In genomic region chrX:162241291-162241690, GRCm38 (mm10) we compare ENCODE assay signal across 25 mouse cellular contexts.
DNase-seq lines count a peak whose midpoint lies in the region; ATAC-seq and TF ChIP-seq lines count a peak whose summit lies in the region.
"Had no signal": no experiment of that assay in that cellular context is flagged by ENCODE, and none has a peak within 500 bp of the region (broad histone marks: within the 10 kb centered on the region; RNA-seq: fewer than 3 reads in every experiment).

No protein-coding gene starts in this region.

- no peaks in the 10 kb centered on the region for H3K36me3 ChIP-seq in kidney, adult 2 months (ENCODE audit: control insufficient read depth, insufficient read depth, low read length)
- no peaks in the 10 kb centered on the region for H3K36me3 ChIP-seq in kidney, embryonic 16.5 days (ENCODE audit: insufficient read depth, low read length)
- H3K36me3 ChIP-seq: embryonic facial prominence, embryonic 15.5 days; forebrain, embryonic 15.5 days; heart, embryonic 13.5 days; limb, embryonic 12.5 days; midbrain, embryonic 15.5 days; neural tube, embryonic 12.5 days had no signal

- H3K4me2 ChIP-seq in kidney, embryonic 16.5 days (replicated peaks; ENCODE audit: low read depth, low read length) = no peak overlapping the region
- H3K4me2 ChIP-seq: embryonic facial prominence, embryonic 15.5 days; forebrain, embryonic 15.5 days; heart, embryonic 13.5 days; hindbrain, embryonic 14.5 days; limb, embryonic 12.5 days; liver, embryonic 11.5 days; midbrain, embryonic 15.5 days; neural tube, embryonic 12.5 days had no signal

- H3K9ac ChIP-seq in kidney, embryonic 16.5 days (replicated peaks; ENCODE audit: low read length) = no peak overlapping the region
- H3K9ac ChIP-seq: embryonic facial prominence, embryonic 15.5 days; forebrain, embryonic 15.5 days; heart, embryonic 13.5 days; hindbrain, embryonic 14.5 days; limb, embryonic 12.5 days; liver, postnatal 0 days; midbrain, embryonic 15.5 days; neural tube, embryonic 12.5 days had no signal

- H3K4me3 ChIP-seq in kidney, adult 2 months (ENCODE audit: insufficient read depth, low read depth, low read length) = no peak overlapping the region
- no peak overlapping the region for H3K4me3 ChIP-seq in kidney, embryonic 16.5 days (ENCODE audit: low read length)
- H3K4me3 ChIP-seq: embryonic facial prominence, embryonic 15.5 days; forebrain, embryonic 15.5 days; heart, embryonic 13.5 days; limb, embryonic 12.5 days; midbrain, embryonic 15.5 days; neural tube, embryonic 12.5 days had no signal

- no peaks in the 10 kb centered on the region for H3K27me3 ChIP-seq in kidney, adult 2 months (replicated peaks; ENCODE audit: control insufficient read depth, insufficient read depth, low read length)
- H3K27me3 ChIP-seq in kidney, embryonic 16.5 days (ENCODE audit: insufficient read depth, low read length) = peaks cover 8% of the 10 kb centered on the region; the same call in 1 of the 2 replicates
- H3K27me3 ChIP-seq: forebrain, embryonic 15.5 days; heart, embryonic 13.5 days; midbrain, embryonic 15.5 days; neural tube, embryonic 12.5 days had no signal

- no peak for TF ChIP-seq CTCF in kidney, adult 2 months (conservative IDR thresholded peaks at IDR 0.05; ENCODE audit: insufficient read depth, insufficient read length, low read depth, low read length)

- no peaks in the 10 kb centered on the region for H3K4me1 ChIP-seq in kidney, adult 2 months (ENCODE audit: control insufficient read depth, insufficient read depth, low read length)
- no peaks in the 10 kb centered on the region for H3K4me1 ChIP-seq in kidney, embryonic 16.5 days (ENCODE audit: insufficient read depth, low read length)
- H3K4me1 ChIP-seq: embryonic facial prominence, embryonic 15.5 days; forebrain, embryonic 15.5 days; heart, embryonic 13.5 days; limb, embryonic 12.5 days; midbrain, embryonic 15.5 days; neural tube, embryonic 12.5 days had no signal

- H3K9me3 ChIP-seq in kidney, embryonic 16.5 days (ENCODE audit: low read length) = no peaks in the 10 kb centered on the region
- H3K9me3 ChIP-seq: embryonic facial prominence, embryonic 15.5 days; forebrain, embryonic 15.5 days; heart, embryonic 13.5 days; limb, embryonic 12.5 days; midbrain, embryonic 15.5 days; neural tube, embryonic 12.5 days had no signal

- DNase-seq in adrenal gland, postnatal 14 days = peak; percentile 5
- no peak for DNase-seq in adrenal gland, adult 18-20 months (ENCODE audit: low spot score in 2 of 2)
- peak; percentile 19 for DNase-seq in kidney, adult 2 months
- DNase-seq in testis, postnatal 10 days (ENCODE audit: low spot score) = peak; percentile 47
- no peak for DNase-seq in testis, postnatal 14 days (ENCODE audit: low spot score)
- DNase-seq in retina, postnatal 1 day = peak; percentile 51
- no peak for DNase-seq in gastrocnemius, postnatal 4 days (ENCODE audit: low spot score in 2 of 2)
- DNase-seq: cerebellum, adult 18-20 months; embryo, embryonic 11 days; gastrocnemius, postnatal 10 days; heart, adult 11 months; liver, postnatal 0 days; right cerebral cortex, adult 18-20 months had no signal

- ATAC-seq in kidney, embryonic 16.5 days (ENCODE audit: low FRiP score, low TSS enrichment) = no peak
- ATAC-seq: forebrain, embryonic 15.5 days; inflammation-experienced regulatory T-cells, adult 6 months; liver, postnatal 0 days; midbrain, embryonic 15.5 days had no signal

- TF ChIP-seq POLR2A in kidney, adult 2 months (IDR thresholded peaks at IDR 0.05; ENCODE audit: low read depth, low read length) = no peak

- 27% methylated on average over 3 of the region's 3 CpGs for WGBS in kidney, adult 2 months
- 57% methylated on average over 3 of the region's 3 CpGs for WGBS in kidney, embryonic 16.5 days

- no peak overlapping the region for H3K27ac ChIP-seq in kidney, adult 2 months (ENCODE audit: insufficient read depth, low read depth, low read length)
- no peak overlapping the region for H3K27ac ChIP-seq in kidney, embryonic 16.5 days (ENCODE audit: low read length)
- H3K27ac ChIP-seq: embryonic facial prominence, embryonic 15.5 days; forebrain, embryonic 15.5 days; heart, embryonic 13.5 days; hindbrain, embryonic 14.5 days; limb, embryonic 12.5 days; macrophage; midbrain, embryonic 15.5 days; neural tube, embryonic 12.5 days; stomach, postnatal 0 days had no signal

Comparison
In these comparisons a context has a peak if more than half of its experiments do, and no peak if none do; other contexts are left out.
1. DNase-seq: peak in adrenal gland, postnatal 14 days (single experiment), kidney, adult 2 months (single experiment), testis, postnatal 10 days (single experiment) and retina, postnatal 1 day (single experiment); none in adrenal gland, adult 18-20 months (0 of 2), testis, postnatal 14 days (single experiment) and gastrocnemius, postnatal 4 days (0 of 2).